Mouse (Mus musculus): Measurements from ENCODE around the gene Mknk2.

GRCm38 (mm10) chr10:80710834-80711233, 32.9 kb upstream of the Mknk2 start:
- TF ChIP-seq USF1 (IDR thresholded peaks at IDR 0.05; ENCODE audit: low read depth) = no peak
- TF ChIP-seq CTCF (IDR thresholded peaks at IDR 0.05; ENCODE audit: control insufficient read depth, insufficient read depth, insufficient read length) = no peak
- TF ChIP-seq CEBPB (IDR thresholded peaks at IDR 0.05; ENCODE audit: low read depth) = no peak
